Mouse (Mus musculus) heart, postnatal 25 days (tissue): ENCODE measurements around the gene Pih1d1. TPM values are rescaled to one million over a fixed set of nuclear protein-coding genes. Genes with fewer than 3 reads are reported as not detected.
"Not testable (repeated sequence)": the region's sequence is repeated elsewhere in the genome, so short reads cannot be mapped to it uniquely, and the experiment has no call there.

Experiments
- DNase-seq: peaks from one replicate; pipeline ENCODE4 v3.0.0; 2022; ENCODE audit warnings: low spot score
- intact Hi-C: fragments of 180-260 bp; cut with DNase I; formaldehyde crosslinking; loops from one replicate; pipeline ENCODE4 v1.15.1; 2025
- total RNA-seq, 2 experiments: library from RNA; stranded (reverse); gene quantifications; 2 replicates each; pipeline ENCODE4 v1.2.3; 2021

Pih1d1 gene
- total RNA-seq, 2 experiments from 2014 or later = 29.7 to 30.9 TPM

DNA sequence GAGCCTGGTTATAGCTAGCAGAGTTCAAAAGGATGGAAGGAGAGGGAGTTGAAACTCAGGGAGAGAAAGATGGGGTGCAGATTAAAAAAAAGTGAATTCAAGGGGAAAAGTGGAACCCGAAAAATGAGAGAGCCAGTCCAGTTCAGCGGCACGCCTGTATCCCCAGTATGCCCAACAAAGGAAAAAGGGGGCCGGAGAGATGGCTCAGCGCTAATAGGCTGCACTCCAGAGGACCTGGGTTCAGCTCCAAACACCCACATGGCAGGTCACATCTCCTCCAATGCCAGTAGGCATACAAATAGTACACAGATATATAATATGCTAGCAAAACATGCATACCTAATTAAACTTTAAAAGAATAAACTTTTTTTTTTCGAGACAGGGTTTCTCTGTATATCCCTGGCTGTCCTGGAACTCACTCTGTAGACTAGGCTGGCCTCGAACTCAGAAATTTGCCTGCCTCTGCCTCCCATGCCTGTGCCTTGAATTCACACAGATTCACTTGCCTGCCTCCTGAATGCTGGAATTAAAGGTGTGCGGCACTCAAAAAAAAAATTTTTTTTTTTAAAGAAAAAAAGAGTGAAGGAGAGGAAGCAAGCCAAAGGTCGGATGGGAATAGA is 9.0 kb downstream of the Pih1d1 start:
- intact Hi-C loops = loop anchor here (1.0 to 5.0 kb wide), 2 partner anchors 35 to 134 kb away; no protein-coding TSS in a partner anchor
- no peak for DNase-seq

DNA sequence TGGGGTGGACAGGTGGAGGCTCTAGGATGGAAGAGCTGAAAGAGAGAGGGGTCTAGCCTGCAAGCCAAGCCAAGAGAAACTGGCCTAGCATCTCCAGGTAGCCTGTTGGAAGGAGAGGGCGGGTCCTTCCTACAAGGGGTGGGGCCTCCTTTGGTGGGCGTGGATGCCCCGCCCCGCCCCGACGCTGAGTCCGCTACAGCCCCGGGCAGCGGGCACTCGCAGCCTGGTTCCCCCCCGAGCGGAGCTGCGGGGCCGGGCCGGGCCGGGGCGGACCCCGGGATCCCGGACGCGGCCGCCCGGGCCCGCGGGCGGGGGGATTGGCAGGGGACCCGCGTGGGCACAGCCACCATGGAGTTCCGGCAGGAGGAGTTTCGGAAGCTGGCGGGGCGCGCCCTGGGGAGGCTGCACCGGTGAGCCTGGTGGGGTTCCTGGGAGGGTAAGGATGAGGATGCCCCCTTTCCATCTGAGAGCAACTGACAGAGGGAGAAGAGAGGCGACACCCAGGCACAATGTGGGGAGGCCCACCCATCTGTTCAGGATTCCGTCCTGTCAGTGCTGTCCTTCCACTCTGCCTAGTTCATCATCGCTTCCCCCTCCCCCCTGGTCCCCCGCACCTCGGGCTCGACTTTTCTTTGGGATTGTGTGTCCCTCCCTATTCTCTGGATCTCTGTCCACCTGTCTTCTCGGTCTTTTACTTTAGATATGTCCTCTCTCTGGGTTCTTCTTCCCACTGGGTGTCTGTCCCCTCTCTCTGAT is 9.8 kb downstream of the Pih1d1 start, which contains the start of gene Slc17a7:
TSS of gene Slc17a7 (plus strand) at position 215 of the 756 bp plus-strand sequence.
- no peak for DNase-seq
- intact Hi-C loops = loop anchor here (5.0 kb wide), 1 partner anchor 133 kb away; no protein-coding TSS in a partner anchor

DNA sequence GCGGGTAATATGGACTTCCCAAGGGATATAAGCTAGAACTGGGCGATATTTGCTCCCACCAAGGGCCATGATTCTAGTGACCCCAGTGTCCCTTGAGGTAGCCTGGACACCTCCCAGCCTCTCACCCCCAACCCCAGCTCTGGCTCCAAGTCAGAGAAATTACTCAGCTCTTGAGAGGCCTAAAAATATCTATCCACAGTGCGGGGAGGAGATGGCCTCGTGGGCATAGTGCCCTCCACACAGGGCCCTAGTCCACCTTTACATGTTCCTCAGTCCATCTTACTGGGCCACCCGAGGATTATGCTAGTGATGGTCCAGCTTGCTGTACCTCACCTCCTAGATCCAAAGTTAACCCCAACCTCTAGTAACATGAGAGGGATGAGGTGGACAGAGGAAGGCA is 10.7 kb downstream of the Pih1d1 start:
- intact Hi-C loops = loop anchor here (5.0 kb wide), 1 partner anchor 132 kb away; no protein-coding TSS in a partner anchor
- no peak for DNase-seq

DNA sequence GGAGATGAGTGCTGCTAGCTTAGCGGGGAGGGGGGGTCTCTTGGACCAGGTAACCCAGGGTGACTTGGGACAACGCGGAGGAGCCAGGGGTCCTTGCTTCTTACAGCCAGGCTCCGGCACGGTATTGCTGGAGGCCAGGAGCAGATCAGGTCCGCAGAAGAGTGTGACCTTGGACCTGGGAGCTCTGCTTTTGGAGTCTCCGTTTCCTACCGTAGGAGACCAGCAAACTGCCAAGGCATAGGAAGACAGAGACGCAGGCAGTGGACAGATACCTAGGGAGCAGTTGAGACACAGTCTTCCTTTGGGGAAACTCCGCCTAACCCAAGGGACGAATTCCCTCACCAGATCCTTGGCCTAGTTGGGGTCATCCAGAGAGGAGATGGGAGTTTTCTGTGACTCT is 11.6 kb downstream of the Pih1d1 start:
- no peak for DNase-seq
- intact Hi-C loops = no loop called here

DNA sequence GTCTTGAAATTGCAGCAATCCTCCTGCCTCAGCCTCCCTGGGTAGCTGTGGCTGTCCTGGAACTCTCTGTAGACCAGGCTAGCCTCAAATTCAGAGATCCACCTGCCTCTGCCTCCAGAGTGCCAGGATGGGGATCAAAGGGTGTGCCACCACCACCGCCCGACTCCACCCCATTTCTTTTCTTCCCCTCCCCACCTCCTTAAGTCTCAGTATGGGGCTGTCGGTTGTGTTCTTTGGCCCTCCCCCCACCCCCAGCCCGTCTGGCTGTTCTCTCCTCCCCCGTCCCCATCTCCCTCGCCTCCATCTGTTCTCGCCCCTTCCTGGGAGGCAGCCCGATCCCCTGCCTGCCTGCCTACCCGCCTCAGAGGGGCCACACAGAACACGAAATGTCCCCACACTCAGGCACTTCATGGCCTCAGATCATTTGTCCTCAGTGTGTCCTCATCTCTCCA is 12.9 kb downstream of the Pih1d1 start:
- DNase-seq = no peak
- intact Hi-C loops = no loop called here

DNA sequence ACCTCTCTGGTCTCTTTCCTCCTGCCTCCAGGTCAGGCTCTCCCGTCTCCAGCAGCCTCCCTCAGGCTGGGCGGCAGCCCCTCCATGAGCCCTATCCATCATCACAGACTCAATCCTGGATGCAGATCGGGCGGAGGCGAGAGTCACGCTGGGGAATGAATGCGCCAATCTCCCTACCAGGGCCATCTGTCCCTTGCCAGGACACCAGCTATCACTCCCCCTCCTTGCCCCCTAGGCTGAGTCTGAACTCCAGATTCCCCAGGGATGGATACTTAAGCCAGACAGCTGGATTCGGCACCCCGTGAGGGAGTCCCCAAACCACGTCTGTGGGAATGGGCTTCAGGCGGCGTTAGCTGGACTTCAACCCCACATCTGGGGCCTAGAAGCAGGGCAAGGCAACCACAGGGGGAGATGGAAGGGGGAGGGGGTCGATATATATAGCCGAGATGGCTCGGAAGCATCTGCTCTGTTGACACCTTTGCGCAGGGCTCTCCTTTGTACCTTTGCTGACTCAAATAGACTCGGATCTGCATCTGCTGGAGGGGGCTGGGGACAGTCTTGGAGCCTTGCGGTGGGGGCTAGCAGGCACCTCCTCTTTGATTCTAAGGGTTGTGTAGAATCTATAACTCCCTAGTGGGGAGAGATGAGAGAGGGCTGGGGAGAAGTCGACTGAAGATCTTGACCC is 13.8 kb downstream of the Pih1d1 start:
- intact Hi-C loops = no loop called here

DNA sequence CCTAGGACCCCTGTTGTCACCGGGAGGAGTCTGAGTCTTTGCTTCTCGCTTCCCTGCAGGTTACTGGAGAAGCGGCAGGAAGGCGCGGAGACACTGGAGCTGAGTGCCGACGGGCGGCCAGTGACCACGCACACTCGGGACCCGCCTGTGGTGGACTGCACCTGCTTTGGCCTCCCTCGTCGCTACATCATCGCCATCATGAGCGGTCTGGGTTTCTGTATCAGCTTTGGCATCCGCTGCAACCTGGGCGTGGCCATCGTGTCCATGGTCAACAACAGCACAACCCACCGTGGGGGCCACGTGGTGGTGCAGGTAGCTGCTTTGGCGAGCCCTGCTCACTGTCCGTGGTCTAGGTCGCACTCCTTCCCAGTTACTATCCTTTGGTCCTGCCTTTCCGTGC is 14.6 kb downstream of the Pih1d1 start:
- intact Hi-C loops = no loop called here
- DNase-seq = no peak

More for the DNA sequence above, 13.8 kb downstream of the Pih1d1 start:
- no peak for DNase-seq

DNA sequence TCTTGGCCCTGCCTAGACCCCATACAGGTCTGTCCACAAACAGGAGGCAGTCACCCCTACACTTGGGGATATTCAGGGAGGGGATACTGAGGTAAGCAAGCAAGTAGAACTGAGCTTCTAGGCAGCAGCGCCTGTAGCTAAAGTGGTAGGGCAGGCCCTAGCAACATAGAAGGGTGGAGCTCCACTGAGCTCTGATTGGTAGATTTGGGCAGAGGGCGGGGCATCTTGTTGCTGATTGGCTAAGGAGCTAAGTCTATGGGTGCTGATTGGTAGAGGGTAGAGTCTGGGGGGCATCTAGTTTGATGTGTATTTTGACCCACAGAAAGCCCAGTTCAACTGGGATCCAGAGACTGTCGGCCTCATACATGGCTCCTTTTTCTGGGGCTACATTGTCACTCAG is 15.4 kb downstream of the Pih1d1 start:
- no peak for DNase-seq
- intact Hi-C loops = no loop called here

DNA sequence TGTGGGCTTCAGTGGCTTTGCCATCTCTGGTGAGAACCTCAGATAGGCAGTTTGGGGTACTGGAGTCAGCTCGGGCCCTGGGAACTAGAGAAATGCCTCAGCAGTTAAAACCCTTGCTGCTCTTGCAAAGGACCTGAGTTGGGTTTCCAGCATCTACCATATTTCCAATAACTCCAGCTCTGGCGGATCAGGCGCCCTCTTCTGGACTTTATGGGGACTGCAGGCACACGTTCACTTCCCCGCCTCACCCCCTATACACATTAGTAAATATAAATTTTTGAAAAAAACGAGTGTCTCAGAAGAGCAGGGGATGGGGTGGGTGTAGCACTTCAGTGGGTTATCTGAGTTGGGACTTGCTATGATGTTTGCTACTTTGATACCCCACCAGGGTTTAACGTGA is 18.9 kb downstream of the Pih1d1 start:
- intact Hi-C loops = no loop called here
- no peak for DNase-seq

DNA sequence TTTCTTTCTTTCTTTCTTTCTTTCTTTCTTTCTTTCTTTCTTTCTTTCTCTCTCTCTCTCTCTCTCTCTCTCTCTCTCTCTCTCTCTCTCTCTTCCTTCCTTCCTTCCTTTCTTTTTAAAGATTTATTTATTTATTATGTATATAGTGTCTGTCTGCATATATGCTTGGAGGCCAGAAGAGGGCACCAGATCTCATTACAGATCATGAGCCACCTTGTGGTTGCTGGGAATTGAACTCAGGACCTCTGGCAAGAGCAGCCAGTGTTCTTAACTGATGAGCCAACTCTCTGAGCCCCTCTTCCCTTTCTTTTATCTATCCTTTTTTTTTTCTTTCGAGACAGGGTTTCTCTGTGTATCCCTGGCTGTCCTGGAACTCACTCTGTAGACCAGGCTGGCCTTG is 19.7 kb downstream of the Pih1d1 start:
- intact Hi-C loops = not testable (repeated sequence)

DNA sequence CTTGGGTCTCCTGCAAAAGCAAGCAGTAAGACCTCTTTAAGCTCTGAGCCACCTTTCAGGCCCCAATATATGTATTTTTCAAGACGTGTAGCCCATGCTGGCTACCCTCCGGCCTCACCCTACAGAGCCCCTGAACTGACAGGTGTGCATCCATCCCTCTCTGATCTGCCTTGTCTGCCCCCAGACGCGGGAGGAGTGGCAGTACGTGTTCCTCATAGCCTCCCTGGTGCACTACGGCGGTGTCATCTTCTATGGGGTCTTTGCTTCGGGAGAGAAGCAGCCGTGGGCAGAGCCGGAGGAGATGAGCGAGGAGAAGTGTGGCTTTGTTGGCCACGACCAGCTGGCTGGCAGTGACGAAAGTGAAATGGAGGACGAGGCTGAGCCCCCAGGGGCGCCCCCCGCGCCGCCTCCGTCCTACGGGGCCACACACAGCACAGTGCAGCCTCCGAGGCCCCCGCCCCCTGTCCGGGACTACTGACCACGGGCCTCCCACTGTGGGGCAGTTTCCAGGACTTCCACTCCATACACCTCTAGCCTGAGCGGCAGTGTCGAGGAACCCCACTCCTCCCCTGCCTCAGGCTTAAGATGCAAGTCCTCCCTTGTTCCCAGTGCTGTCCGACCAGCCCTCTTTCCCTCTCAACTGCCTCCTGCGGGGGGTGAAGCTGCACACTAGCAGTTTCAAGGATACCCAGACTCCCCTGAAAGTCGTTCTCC is 20.6 kb downstream of the Pih1d1 start:
- no peak for DNase-seq
- intact Hi-C loops = no loop called here

More for the DNA sequence above, 19.7 kb downstream of the Pih1d1 start:
- DNase-seq = not testable (repeated sequence)

DNA sequence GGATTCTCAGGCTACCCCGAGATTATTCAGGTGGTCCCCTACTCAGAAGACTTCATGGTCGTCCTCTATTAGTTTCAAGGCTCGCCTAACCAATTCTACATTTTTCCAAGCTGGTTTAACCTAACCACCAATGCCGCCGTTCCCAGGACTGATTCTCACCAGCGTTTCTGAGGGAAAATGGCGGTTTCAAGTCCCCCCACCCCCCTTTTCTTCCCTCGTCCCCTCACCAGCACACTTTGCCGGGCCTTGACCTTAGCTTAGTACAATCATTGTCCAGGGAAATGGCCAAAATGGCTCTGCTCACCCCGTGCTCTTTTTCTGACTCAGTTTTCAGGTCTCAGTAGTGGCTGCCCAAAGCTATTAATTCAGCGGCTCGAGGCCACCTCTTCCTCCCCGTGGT is 21.3 kb downstream of the Pih1d1 start:
- intact Hi-C loops = no loop called here
- DNase-seq = no peak

DNA sequence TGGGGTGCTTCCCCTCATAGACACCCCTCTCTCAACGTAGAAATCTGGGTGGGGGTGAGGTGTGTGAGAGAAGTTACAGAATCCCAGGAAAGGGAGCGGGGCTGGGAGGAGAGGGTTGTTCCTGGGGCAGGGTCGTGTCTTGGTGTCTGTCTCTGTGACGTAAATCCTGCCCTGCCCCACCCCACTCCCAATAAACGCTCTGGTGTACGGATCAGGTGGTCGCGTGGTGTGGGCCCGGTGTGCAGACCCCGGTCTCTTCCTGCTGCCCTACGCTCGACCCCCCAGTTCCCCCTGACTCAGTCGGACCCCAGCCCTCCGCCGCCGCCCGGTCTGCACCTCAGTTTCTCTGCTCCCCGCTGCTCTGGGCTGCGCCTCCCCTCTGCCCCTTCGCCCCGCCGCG is 21.8 kb downstream of the Pih1d1 start:
- DNase-seq = no peak
- intact Hi-C loops = no loop called here

DNA sequence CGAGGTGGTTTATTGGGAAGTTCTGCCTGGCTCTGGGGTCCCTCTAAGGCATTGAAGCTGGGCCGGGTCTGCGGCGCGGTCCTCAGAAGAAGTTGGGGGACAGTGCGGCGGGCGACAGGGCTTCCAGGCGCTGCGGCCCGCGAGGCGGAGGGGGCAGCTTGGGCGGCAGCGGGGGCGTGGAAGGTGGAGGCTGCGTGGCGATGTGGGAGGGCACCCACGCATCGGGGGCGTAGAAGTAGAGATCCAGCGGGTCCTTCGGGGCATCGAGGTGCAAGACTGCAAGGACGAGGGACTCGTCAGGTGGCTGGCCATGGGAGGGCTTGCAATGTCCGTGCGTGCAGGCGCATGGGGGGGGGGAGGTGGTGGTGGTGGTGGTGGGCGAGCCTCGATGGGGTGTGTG is 22.3 kb downstream of the Pih1d1 start:
- intact Hi-C loops = no loop called here
- no peak for DNase-seq

DNA sequence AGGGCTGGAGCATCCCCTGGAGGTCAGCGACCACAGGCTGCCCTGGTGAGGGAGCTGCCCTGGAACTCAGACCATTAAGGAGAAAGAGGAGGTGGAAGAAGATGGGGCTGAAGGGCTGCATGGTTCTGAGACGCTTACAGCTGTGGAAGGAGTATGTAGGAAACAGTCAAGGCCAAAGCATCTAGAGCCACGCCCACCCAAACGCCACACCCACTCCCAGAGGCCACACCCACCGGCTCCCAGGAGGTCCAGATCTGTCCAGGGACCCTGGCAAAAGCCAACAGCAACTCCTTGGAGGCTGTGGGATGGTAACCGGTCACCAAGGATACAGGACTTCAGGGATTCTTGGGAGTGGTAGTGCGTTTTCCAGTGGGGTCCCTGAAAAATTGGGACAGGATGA is 24.4 kb downstream of the Pih1d1 start:
- DNase-seq = no peak
- intact Hi-C loops = no loop called here

DNA sequence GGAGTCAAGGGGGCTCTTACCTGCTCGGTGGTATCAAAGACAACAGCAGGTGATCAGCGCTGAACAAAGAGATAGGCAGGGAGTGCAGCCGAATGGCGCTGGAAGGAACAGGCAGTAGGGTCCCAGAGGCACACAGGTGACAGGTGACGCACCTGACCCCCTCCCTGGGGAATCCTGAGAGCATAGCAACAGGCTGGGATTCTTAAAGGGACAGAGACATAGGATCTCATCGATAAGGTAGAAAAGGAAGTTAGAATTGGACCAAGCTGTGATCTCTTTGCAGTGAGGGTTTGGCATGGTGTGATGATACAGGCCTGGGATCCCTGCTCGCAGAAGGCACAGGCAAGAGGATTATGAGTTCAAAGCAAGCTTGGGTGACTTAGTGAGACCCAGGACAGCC is 25.4 kb downstream of the Pih1d1 start, which contains the start of gene Gfy:
TSS of gene Gfy (minus strand) at position 101 of the 400 bp plus-strand sequence.
- intact Hi-C loops = no loop called here
- DNase-seq = no peak

DNA sequence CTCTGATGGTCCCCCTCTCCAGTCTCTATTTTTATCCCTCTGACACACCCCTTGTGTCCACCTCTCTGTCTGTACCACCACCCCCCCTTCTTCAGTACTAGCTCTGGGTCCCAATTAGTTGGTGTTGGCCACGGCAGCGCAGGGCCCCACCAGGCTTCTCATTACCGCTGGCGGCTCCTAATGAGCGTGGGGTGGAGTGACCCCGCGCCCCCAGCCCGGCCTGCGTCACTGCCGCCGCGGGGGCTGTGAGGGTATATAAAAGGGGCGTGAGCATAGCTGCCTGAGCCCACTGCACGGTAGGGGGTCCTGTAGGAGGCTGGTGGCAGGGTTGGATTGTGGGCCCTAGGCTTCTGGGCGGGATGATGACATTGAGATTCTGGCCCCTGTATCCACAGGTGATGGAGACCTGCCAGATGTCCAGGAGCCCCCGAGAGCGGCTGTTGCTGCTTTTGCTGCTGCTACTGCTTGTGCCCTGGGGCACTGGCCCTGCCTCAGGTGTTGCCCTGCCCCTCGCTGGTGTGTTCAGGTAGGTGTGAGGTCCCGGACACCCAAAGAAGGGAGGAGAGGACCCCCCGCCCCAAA is 26.9 kb downstream of the Pih1d1 start, which contains the start of gene Pth2:
TSS of gene Pth2 (plus strand) at position 100 of the 582 bp plus-strand sequence.
- intact Hi-C loops = no loop called here
- DNase-seq = no peak

DNA sequence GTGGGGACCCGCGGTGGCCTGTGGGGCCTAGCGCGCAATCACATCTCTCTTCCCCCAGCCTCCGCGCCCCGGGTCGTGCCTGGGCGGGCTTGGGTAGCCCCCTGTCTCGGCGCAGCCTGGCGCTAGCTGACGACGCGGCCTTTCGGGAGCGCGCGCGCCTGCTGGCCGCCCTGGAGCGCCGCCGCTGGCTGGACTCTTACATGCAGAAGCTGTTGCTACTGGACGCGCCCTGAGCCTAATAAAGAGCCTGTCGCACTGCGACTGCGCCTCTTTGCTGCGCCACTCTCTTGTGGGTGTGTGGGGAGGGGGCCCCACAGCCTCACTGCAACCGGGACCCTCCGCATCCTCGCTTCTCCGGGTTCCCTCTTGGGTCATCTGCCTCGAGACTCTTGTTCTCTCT is 27.4 kb downstream of the Pih1d1 start:
- DNase-seq = no peak
- intact Hi-C loops = no loop called here

DNA sequence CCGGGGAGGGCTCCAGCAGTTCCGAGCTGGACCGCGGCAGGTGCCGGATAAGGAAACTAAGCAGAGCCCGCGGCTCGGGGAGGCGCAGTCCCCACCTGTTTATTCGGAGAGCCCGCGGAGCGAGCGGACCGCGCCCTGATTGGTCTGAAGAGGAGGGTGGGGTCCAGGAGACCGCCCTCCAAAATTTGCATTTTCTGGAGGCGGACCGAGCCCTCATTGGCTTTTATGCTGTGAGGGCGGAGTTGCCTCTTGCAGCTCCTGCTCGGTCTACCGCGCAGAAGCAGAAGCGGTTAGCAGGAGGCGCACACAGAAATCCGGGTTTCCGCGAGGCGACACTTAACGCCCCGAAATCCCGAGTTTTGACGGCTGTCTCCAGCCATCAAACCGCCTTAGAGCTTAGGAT is 28.1 kb downstream of the Pih1d1 start:
- intact Hi-C loops = no loop called here
- DNase-seq = peak; percentile 80

DNA sequence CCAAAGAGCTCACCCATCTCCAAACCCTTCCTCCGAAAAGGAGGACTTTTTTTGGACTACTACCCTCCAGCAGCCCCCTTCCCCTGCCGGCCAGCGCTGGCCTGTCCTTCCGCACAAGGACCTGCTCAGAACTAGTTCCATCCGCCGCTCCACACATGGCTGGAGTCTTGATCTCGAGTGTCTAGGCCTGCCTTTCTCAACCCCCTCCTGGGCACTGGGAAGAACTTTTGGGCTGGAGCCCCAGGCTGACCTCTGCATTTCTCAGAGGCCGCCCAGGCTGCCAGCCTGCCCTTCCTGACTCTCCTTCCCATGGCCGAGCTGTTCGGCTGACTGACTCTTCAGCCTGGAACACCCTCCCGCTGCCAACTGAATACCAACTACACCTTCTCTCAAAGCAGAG is 28.5 kb downstream of the Pih1d1 start:
- DNase-seq = no peak
- intact Hi-C loops = no loop called here
